Mouse (Mus musculus) skeletal muscle tissue, adult 2 months (tissue): ENCODE measurements around the gene Zfp281.

Experiments used
- DNase-seq: peaks from one replicate; pipeline ENCODE4 v3.0.0-alpha.2; 2012; ENCODE audit warnings: low read depth, low spot score

The Zfp281 gene

GRCm38 (mm10) chr1:136658456-136659227, 33.9 kb downstream of the Zfp281 start:
- no peak for DNase-seq

GRCm38 (mm10) chr1:136659337-136659736, 34.6 kb downstream of the Zfp281 start:
- no peak for DNase-seq

GRCm38 (mm10) chr1:136659917-136660316, 35.2 kb downstream of the Zfp281 start:
- DNase-seq = no peak

GRCm38 (mm10) chr1:136661511-136661910, 36.8 kb downstream of the Zfp281 start:
- no peak for DNase-seq

GRCm38 (mm10) chr1:136661939-136662563, 37.4 kb downstream of the Zfp281 start:
- DNase-seq = no peak

GRCm38 (mm10) chr1:136664921-136665582, 40.4 kb downstream of the Zfp281 start:
- DNase-seq = no peak

- DNase-seq = no peak
These were observed 41.8 kb downstream of the Zfp281 start for GRCm38 (mm10) chr1:136666513-136666912.

- DNase-seq = no peak
These were observed 45.2 kb downstream of the Zfp281 start for GRCm38 (mm10) chr1:136669926-136670325.

GRCm38 (mm10) chr1:136670421-136670820, 45.7 kb downstream of the Zfp281 start:
- no peak for DNase-seq

GRCm38 (mm10) chr1:136671767-136672434, 47.2 kb downstream of the Zfp281 start:
- no peak for DNase-seq

GRCm38 (mm10) chr1:136672564-136672963, 47.9 kb downstream of the Zfp281 start:
- DNase-seq = no peak

GRCm38 (mm10) chr1:136673293-136673692, 48.6 kb downstream of the Zfp281 start:
- DNase-seq = no peak

- DNase-seq = no peak
These were observed 50.1 kb downstream of the Zfp281 start for GRCm38 (mm10) chr1:136674548-136675455.

- DNase-seq = no peak
These were observed 51.2 kb downstream of the Zfp281 start for GRCm38 (mm10) chr1:136675736-136676444.

- DNase-seq = no peak
These were observed 51.7 kb downstream of the Zfp281 start for GRCm38 (mm10) chr1:136676445-136676755.

GRCm38 (mm10) chr1:136677847-136678325, 53.2 kb downstream of the Zfp281 start:
- DNase-seq = no peak

GRCm38 (mm10) chr1:136678836-136679235, 54.1 kb downstream of the Zfp281 start:
- no peak for DNase-seq
